Mouse (Mus musculus) liver, embryonic 11.5 days (tissue): Measurements from ENCODE around the gene Tfpi. TPM values are rescaled to one million over a fixed set of nuclear protein-coding genes. Genes with fewer than 3 reads are reported as not detected.

Source experiments
- ATAC-seq: fragments of 200-750 bp; cut with Nextera tagmentation; replicated peaks from 2 replicates; pipeline ENCODE4 v1.8.0; 2017; ENCODE audit warnings: moderate number of reproducible peaks, mild to moderate bottlenecking, moderate TSS enrichment, moderate library complexity; ENCODE audit not compliant: low FRiP score
- DNase-seq: peaks from one replicate; pipeline ENCODE4 v3.0.0-alpha.2; 2017; ENCODE audit warnings: low spot score
- H3K27ac ChIP-seq: fragments of 300-500 bp; sonication (generic); 2 replicates; pipeline ENCODE4 v1.5.1; 2014; ENCODE audit warnings: mild to moderate bottlenecking, low read depth, low read length, control low read depth
- H3K27me3 ChIP-seq: fragments of 300-500 bp; sonication (generic); replicated peaks from 2 replicates; pipeline ENCODE4 v1.6.1; 2014; ENCODE audit warnings: low read length, mixed read lengths; ENCODE audit not compliant: control insufficient read depth, insufficient read depth
- H3K36me3 ChIP-seq: fragments of 300-500 bp; sonication (generic); 2 replicates; pipeline ENCODE4 v1.6.1; 2014; ENCODE audit warnings: mild to moderate bottlenecking, low read length, moderate library complexity, mixed read lengths; ENCODE audit not compliant: control insufficient read depth, insufficient read depth
- H3K4me1 ChIP-seq: fragments of 300-500 bp; sonication (generic); replicated peaks from 2 replicates; pipeline ENCODE4 v1.6.1; 2014; ENCODE audit warnings: low read length, mixed read lengths; ENCODE audit not compliant: control insufficient read depth, insufficient read depth
- H3K4me2 ChIP-seq: fragments of 300-500 bp; sonication (generic); 2 replicates; pipeline ENCODE4 v1.6.1; 2014; ENCODE audit warnings: mild to moderate bottlenecking, control low read depth, moderate library complexity
- H3K4me3 ChIP-seq: fragments of 300-500 bp; sonication (generic); 2 replicates; pipeline ENCODE4 v1.5.1; 2014; ENCODE audit warnings: low read depth, low read length, control low read depth
- H3K9ac ChIP-seq: fragments of 300-500 bp; sonication (generic); 2 replicates; pipeline ENCODE4 v1.6.1; 2014; ENCODE audit warnings: low read depth, low read length, control low read depth
- H3K9me3 ChIP-seq: fragments of 300-500 bp; sonication (generic); 2 replicates; pipeline ENCODE4 v1.6.1; 2016; ENCODE audit warnings: low read length, inconsistent platforms, mixed read lengths; ENCODE audit not compliant: control insufficient read depth
- WGBS: fragments of 180-500 bp; shearing (Covaris S2); extraction: QIAGEN DNeasy Blood & Tissue Kit; methylation state at CpG from one replicate; pipeline ENCODE4 v1.1.7; 2014; 5-methylcytosine and 5-hydroxymethylcytosine counted together
- polyA plus RNA-seq: library from polyadenylated mRNA; unstranded; fragments of >200 nt; fragmentation: Nextera tagmentation; extraction: Ambion mirVana; gene quantifications from 2 replicates; pipeline ENCODE4 v1.2.1, GENCODE M21; 2014

The Tfpi gene
- polyA plus RNA-seq, 1 experiment from 2014 or later, result 41.9 TPM

- Histone ChIP-seq H3K4me1 (peaks cover 3% of the 10 kb centered on the region; the same call in 1 of the 2 replicates), H3K27ac (no peak overlapping the region), H3K4me3 (no peak overlapping the region), H3K9me3 (no peaks in the 10 kb centered on the region), H3K4me2 (no peak overlapping the region), H3K9ac (no peak overlapping the region), H3K27me3 (no peaks in the 10 kb centered on the region), H3K36me3 (no peaks in the 10 kb centered on the region)
- 72% methylated on average over 4 of the region's 4 CpGs for WGBS
- DNase-seq, result no peak
- ATAC-seq, result no peak
Measured at GRCm38 (mm10) chr2:84383828-84384227, 92.7 kb downstream of the Tfpi start.

Other genes with a start within 250 kb of the Tfpi start
- 30.4 and 37.2 TPM in 2 replicates for gene Calcrl, start 51.4 kb downstream of the Tfpi start, polyA plus RNA-seq
- gene Ctnnd1, start 174.0 kb upstream of the Tfpi start, polyA plus RNA-seq, result 21.9 and 27.1 TPM in 2 replicates
- 0.18 and 0.22 TPM in 2 replicates for gene Btbd18, start 182.3 kb upstream of the Tfpi start, polyA plus RNA-seq
- gene Selenoh, start 194.0 kb upstream of the Tfpi start, polyA plus RNA-seq, result 241 and 264 TPM in 2 replicates
- gene Gm28635, start 201.3 kb upstream of the Tfpi start, polyA plus RNA-seq, result not detected in 2 replicates
- 43.4 and 44.9 TPM in 2 replicates for gene Med19, start 201.6 kb upstream of the Tfpi start, polyA plus RNA-seq
- gene Tmx2, start 202.4 kb upstream of the Tfpi start, polyA plus RNA-seq, result 115 and 125 TPM in 2 replicates
- 26.5 and 28.8 TPM in 2 replicates for gene Zdhhc5, start 238.4 kb upstream of the Tfpi start, polyA plus RNA-seq